Mouse (Mus musculus): ENCODE results near the gene Rfx2.

DNA sequence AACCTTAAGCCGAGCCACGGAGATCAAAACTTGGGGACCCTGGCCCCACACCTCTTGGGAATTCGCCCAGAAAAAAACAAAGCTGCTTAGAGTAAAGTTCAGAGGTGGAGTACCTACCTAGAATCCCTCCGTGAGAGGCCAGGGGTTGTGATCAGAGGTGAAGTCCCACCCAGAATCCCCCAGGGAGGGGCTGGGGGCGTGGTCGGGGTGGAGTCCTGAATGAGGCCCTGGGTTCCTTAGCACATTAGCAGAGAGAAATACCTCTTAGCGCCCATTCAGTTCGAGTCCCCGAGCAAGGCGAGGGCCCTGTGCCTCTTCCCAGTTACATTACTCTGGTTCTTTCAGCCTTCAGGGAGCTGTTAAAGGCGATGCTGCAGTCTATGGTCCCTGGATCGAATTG is 103.2 kb downstream of the Rfx2 start:
- no peak for TF ChIP-seq CTCF (IDR thresholded peaks at IDR 0.05; ENCODE audit: extremely low read depth, insufficient read depth, insufficient read length, insufficient replicate concordance)
- no peak for TF ChIP-seq POLR2A (IDR thresholded peaks at IDR 0.05; ENCODE audit: low read depth, low read length)
